Mouse (Mus musculus) gastrocnemius, postnatal 4 days (tissue): ENCODE results near the gene Rsph1. TPM values are rescaled to one million over a fixed set of nuclear protein-coding genes. Genes with fewer than 3 reads are reported as not detected.

ENCODE experiments used
- DNase-seq, 2 experiments: peaks; one replicate each; pipeline ENCODE4 v3.0.0; 2021 to 2022; ENCODE audit warnings: low spot score in 2 of 2, mixed read lengths in 2 of 2
- total RNA-seq, 2 experiments: library from RNA; stranded (reverse); gene quantifications; 2 replicates each; pipeline ENCODE4 v1.2.3; 2021

Gene Rsph1
- total RNA-seq, 2 experiments from 2014 or later, result 1.8 to 2.1 TPM

DNA sequence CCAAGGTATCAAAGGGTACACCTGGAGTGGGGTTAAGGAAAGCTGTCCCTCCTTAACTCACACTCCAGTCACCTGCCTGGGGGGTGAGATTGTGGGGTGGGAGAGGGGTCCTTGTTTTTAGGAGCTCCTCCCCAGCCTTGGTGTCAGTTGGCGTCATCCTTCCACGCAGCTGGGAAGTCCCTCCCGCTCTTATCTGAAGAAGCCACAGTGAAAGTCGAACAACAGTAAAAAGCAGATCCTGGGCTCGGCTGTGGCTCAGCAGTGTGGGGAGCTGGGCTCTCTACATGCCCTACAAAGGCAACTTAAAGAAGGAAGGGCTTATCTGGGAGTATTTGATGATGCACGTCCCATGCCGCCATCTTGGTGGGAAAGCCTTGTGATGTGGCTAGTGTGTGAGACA lies 66.9 kb downstream of the Rsph1 start:
- no peak for DNase-seq

DNA sequence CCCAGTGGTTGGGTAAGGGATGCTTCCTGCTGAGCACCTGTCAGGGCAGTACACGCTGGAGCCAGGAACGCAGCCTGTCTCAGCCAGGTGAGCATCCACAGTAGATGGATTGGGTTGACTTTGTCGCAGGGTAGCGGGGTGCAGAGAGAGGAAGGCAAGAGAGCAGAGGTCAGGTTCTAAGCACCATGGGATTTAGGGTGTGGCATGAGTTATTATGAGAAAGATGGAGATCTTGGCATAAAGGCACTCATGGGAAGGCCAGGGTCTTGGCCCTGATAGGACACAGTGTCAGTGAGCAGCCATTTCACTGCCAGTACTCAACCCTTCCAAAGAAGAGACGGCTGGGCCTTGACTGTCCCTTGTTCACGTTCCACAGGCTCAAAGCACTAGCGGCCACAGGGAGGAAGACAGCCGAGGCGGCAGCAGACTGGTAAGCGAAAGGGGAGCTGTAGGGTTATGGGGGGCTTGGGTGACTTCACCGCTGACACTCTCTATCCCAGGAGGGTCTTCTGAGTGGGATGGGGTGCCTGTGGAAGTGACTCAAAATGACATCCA lies 67.7 kb downstream of the Rsph1 start:
- DNase-seq, result no peak

DNA sequence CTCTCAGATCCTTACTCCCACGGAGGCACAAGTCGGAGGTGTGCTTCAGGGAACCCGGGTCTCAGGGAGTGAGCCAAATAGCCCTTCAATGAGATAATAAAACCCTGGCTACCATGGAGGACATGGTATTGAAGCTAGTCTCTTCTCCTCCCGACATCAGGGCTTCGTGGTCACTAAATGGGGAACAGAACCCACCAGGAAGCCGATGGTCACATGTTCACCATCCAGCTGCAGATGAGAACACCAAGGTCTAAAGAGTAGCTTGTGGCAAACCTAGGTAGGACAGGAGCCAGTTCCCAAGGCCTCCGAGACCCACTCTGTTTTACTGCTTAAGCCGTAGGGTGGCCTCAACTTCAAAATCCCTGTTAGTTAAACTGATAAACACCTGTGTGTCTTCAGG lies 68.5 kb downstream of the Rsph1 start:
- DNase-seq, result no peak

DNA sequence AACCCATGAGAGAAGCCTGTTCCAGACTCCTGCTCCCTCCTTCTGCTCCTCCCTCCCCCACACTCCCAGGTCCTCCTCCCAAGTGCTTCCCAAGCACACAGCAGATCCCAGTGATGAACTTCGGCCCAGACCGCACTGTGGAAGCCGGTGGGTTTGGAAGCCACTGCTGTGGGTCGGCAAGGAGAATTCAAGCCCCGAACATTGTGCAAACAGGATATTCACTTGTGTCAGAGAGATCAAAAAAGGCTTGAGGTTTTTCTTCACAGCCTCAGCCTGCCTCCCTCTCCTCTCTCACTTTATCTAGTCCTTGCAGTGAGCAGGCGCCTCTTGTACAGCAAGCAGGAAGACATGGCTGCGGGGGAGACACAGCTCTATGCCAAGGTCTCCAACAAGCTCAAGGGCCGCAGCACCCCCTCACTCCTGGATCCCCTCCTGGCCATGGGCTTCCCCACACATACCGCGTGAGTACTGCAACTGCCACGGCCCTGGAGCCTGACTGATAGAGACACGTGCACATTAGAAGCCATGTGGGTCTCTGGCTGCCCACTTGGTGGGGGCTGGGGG lies 69.3 kb downstream of the Rsph1 start, which contains the start of gene Ubash3a:
Gene Ubash3a (plus strand): TSS at position 103 of the 564 bp plus-strand sequence.
- no peak for DNase-seq

Other genes with a start within 250 kb of the Rsph1 start
- 1 to 10 TPM; 5.9 to 6.8 TPM for gene Abcg1, start 219.7 kb downstream of the Rsph1 start, total RNA-seq
- gene Tff3, start 147.7 kb downstream of the Rsph1 start, total RNA-seq, result not detected
- not detected for gene Tff2, start 133.1 kb downstream of the Rsph1 start, total RNA-seq
- not detected for gene Tff1, start 112.1 kb downstream of the Rsph1 start, total RNA-seq
- gene Tmprss3, start 78.4 kb downstream of the Rsph1 start, total RNA-seq, result not detected
- gene Ubash3a, start 69.5 kb downstream of the Rsph1 start, total RNA-seq, result under 1 TPM; 0.10 to 0.29 TPM
- gene Slc37a1, start 9.4 kb upstream of the Rsph1 start, total RNA-seq, result 1 to 10 TPM; 1.4 to 2.4 TPM
- gene Pde9a, start 108.8 kb upstream of the Rsph1 start, total RNA-seq, result 1 to 10 TPM; 5.0 to 6.9 TPM
- gene Wdr4, start 242.6 kb upstream of the Rsph1 start, total RNA-seq, result 10 to 100 TPM; 14.2 TPM
- gene Ndufv3, start 242.7 kb upstream of the Rsph1 start, total RNA-seq, result 100 to 1,000 TPM; 385 to 388 TPM